Mouse (Mus musculus) megakaryocyte-erythroid progenitor cell, adult 5-6 weeks (primary cell): ENCODE measurements around the gene Tenm2. TPM values are rescaled to one million over a fixed set of nuclear protein-coding genes. Genes with fewer than 3 reads are reported as not detected.

Source experiments
- ATAC-seq: replicated peaks from 2 replicates; pipeline ENCODE4 v1.8.0; 2016; ENCODE audit warnings: mild to moderate bottlenecking, inconsistent platforms; ENCODE audit not compliant: severe bottlenecking, poor library complexity, low FRiP score, low TSS enrichment
- total RNA-seq, 2 experiments: library from RNA; stranded (forward) in 1 of 2; stranded (reverse) in 1 of 2; fragments of 200-1000, 215-1000 nt in 1 of 2; fragments of >200 nt in 1 of 2; fragmentation: Nextera tagmentation in 1 of 2; gene quantifications; 2 replicates each; pipeline ENCODE4 v1.2.3; 2014 to 2017

Gene Tenm2
- total RNA-seq, 2 experiments from 2014 or later, result not detected

DNA sequence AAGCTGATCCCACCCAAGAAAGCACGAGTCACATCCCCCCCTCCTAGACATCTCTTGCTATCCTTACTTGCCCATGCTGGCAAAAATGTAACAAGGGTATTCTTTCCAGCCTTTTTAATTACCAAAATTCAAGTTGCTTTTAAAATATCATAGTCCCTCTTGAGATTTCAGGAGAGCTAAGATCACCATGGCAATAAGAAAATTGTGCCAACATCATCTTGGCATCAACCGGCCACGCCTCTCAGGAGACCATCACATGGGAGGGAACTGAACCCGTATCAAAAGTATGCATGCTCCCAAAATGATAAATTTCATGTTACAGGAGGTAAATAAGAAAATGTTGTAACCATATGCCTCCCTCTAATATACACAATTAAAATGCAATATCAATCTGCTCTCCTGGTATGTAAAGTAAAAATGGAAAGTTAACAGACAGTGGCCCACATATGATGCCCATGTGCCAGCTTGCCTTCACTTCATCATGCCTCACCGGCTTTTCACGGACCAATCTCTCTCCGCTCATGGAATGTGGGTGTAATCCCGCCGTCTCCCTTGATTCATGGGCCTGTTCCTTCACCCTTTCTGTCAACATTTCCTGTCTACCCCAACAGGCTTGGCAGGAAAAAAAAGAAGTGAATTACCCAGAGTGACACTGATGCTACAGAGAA is 582.0 kb downstream of the Tenm2 start:
- ATAC-seq, result no peak

DNA sequence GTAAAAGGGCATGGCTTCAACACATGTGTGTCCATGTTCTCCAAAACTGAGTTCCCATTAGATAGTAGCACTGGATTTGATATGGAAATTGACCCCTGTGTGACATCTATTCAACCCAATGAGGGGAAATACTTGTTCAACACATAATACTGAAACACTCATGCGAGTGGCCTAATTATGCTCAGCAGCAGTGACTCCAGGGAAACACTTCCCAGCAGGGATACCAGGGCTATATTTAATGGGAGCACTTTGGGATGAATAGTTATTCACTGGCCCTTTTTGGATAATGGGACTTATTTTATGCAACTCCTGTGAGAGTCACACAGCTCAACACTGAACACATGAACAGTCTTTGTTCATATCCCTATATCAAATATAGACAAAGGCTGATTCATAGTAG is 588.6 kb downstream of the Tenm2 start:
- no peak for ATAC-seq

- no peak for ATAC-seq
Measured at GRCm38 (mm10) chr11:36635082-36635481, 600.7 kb downstream of the Tenm2 start.

GRCm38 (mm10) chr11:36632201-36632600 is 603.6 kb downstream of the Tenm2 start:
- no peak for ATAC-seq

DNA sequence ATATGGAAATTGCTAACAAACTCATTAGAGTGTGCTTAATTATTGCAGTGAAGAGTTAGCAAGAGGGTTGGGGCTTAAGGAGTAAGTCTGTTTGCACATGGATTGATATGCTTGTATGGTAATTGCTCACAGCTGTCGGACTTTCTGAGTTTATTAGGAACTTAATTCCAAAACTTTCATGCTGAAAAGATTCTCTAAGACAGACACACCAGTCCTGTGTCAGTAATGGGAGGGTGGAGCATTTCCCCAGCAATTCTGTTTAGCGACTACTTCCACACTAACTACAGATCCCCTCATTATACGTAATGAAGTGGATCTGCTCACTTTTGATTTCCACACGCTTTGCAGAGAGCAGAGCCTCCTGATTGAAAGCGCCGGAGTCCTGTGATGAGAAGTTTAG is 622.0 kb downstream of the Tenm2 start:
- no peak for ATAC-seq

- no peak for ATAC-seq
Measured at GRCm38 (mm10) chr11:36604815-36605382, 630.9 kb downstream of the Tenm2 start.

- ATAC-seq, result no peak
Measured at GRCm38 (mm10) chr11:36604272-36604671, 631.5 kb downstream of the Tenm2 start.

GRCm38 (mm10) chr11:36592471-36592870 is 643.3 kb downstream of the Tenm2 start:
- ATAC-seq, result no peak

DNA sequence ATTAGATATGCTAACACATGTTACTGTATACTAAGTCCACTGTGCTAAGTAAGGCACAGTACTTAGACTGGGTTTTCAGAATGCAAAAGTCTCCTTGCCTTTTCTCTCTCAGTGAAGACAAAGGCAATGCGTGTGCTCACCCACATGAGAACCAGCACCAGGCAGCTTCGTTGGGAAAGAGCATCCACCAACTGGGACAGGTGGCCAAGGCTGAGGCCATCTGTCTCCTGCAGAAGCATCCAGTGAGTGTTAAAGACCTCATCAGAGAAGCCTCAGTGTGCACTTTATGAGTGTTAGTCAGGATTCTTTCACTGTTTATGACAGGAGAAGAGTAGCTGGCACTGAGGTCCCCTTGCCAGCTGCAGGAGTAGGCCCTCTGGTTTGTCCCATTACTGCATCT is 669.6 kb downstream of the Tenm2 start:
- ATAC-seq, result no peak

GRCm38 (mm10) chr11:36562851-36563250 is 672.9 kb downstream of the Tenm2 start:
- no peak for ATAC-seq

- no peak for ATAC-seq
Measured at GRCm38 (mm10) chr11:36560785-36561548, 674.8 kb downstream of the Tenm2 start.

- ATAC-seq, result no peak
Measured at GRCm38 (mm10) chr11:36557316-36557715, 678.4 kb downstream of the Tenm2 start.

- ATAC-seq, result no peak
Measured at GRCm38 (mm10) chr11:36553286-36553685, 682.5 kb downstream of the Tenm2 start.

DNA sequence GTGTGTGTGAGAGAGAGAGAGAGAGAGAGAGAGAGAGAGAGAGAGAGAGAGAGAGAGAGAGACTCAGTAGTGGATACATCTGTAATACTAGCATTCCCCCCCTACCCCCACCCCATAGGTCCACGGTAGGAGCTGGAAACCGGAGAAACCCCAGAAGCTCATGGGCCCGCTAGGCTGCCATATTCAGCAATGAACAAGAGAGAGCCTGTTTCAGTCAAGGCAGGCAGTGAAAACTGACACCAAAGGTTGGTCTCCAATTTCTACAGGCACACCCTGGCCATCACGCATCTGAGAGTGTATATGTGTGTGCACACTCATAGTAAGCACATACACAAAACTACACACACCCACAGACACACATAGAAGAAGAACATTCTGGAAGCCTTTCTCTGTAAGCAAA is 685.1 kb downstream of the Tenm2 start:
- no peak for ATAC-seq

- no peak for ATAC-seq
Measured at GRCm38 (mm10) chr11:36549398-36550139, 686.2 kb downstream of the Tenm2 start.

DNA sequence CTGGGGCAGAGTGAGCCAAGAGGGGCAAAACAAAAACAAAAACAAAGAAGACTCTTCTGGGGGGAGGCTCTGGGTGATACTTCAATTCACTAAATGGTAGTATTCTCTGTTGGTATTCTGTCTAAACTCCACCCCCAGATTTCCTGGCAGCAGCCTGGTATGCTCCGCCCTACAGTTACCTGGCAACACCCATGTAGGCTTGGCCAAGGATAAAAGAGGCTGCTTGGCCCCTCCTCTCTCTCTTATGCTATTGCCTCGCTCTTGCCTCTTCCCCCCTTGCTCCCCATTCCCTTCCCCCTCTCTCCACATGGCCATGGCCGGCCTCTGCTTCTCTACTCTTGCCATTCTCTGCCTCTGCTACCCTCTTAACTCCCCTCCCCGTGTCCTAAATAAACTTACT is 687.6 kb downstream of the Tenm2 start:
- ATAC-seq, result no peak

GRCm38 (mm10) chr11:36538144-36538543 is 697.6 kb downstream of the Tenm2 start:
- ATAC-seq, result no peak

- ATAC-seq, result no peak
Measured at GRCm38 (mm10) chr11:36537573-36538133, 698.1 kb downstream of the Tenm2 start.

- ATAC-seq, result no peak
Measured at GRCm38 (mm10) chr11:36535591-36535990, 700.2 kb downstream of the Tenm2 start.

GRCm38 (mm10) chr11:36531614-36532013 is 704.1 kb downstream of the Tenm2 start:
- no peak for ATAC-seq
